Mouse (Mus musculus): ENCODE results near the gene Sec16b. TPM values are rescaled to one million over a fixed set of nuclear protein-coding genes. Genes with fewer than 3 reads are reported as not detected.

The Sec16b gene
- total and polyA plus RNA-seq, 3 experiments = 13.9 to 19.6 (median 14.6) TPM

DNA sequence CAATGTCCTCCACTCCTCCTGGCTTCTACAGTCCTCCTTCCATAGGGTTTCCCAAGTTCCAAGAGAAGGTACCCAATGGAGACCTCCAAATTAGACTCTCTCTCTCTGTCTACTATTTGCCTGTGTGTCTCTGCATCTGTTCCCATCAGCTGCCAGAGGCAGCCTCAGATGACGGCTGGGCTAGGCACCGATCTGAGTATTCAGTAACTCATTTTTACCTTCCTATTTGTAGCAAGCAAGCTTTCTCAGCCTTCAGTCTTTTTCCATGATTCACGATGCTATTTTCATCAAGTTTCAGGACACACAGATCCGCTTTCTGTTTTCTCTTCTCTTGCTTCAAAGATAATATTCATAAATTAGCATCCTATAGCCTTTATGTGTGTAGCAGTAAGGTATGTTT lies 22.4 kb upstream of the Sec16b start:
- Histone ChIP-seq H3K4me2 (ENCODE audit: insufficient read depth, low read depth, poor library complexity, severe bottlenecking) (no peak overlapping the region), H3K4me1 (ENCODE audit: control insufficient read depth in 1 of 2, insufficient read depth in 2 of 2) (peaks cover 0 to 11% of the 10 kb centered on the region in 2 experiments; a peak in 2 of 4 replicates), H3K79me2 (replicated peaks; ENCODE audit: control insufficient read depth, extremely low read depth, insufficient read depth, poor library complexity, severe bottlenecking) (no peaks in the 10 kb centered on the region), H3K27me3 (replicated peaks) (no peaks in the 10 kb centered on the region), H3K9me3 (replicated peaks; ENCODE audit: low read length) (no peaks in the 10 kb centered on the region), H3K27ac (ENCODE audit: insufficient read depth, low read depth) (no peak overlapping the region), H3K9ac (ENCODE audit: insufficient read depth, low read depth) (no peak overlapping the region), H3K36me3 (replicated peaks in 1 of 2; ENCODE audit: control insufficient read depth in 1 of 2, insufficient read depth in 1 of 2, low read length in 1 of 2) (peaks cover 4 to 45% of the 10 kb centered on the region in 2 experiments), H3K4me3 (replicated peaks in 1 of 3; ENCODE audit: low read depth in 2 of 3, low read length in 2 of 3, poor library complexity in 1 of 3) (no peak overlapping the region)
- TF ChIP-seq HCFC1 (IDR thresholded peaks at IDR 0.05; ENCODE audit: low read depth, low read length) (no peak), NELFE (IDR thresholded peaks at IDR 0.05; ENCODE audit: low read depth, low read length) (no peak), MEF2A (IDR thresholded peaks at IDR 0.05; ENCODE audit: borderline replicate concordance, low read depth, low read length) (no peak)
- DNase-seq (ENCODE audit: extremely low read depth) = no peak
- in situ Hi-C loops (cut with MboI; ENCODE audit: low pct_ligation_motif_present, low pct_unique_long_range_greater_than_20kb, low sequenced_read_pairs) = no loop called here
- dilution Hi-C loops (cut with MboI; ENCODE audit: extremely low pct_ligation_motif_present, extremely low pct_unique_long_range_greater_than_20kb, low sequenced_read_pairs) = no loop called here

DNA sequence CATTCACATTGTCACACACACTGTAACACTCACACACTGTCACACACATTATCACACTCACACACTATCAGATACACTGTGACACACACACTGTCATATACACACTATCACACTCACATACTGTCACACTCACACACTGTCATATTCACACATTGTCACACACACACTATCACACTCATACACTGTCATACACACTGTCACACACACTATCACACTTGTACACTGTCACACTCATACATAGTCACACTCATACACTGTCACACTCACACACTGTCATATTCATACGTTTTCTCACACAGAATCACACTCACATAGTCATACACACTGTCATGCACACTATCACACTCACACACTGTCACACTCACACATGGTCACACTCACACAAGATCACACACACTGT lies 5.9 kb upstream of the Sec16b start:
- dilution Hi-C loops (cut with MboI; ENCODE audit: extremely low pct_ligation_motif_present, extremely low pct_unique_long_range_greater_than_20kb, low sequenced_read_pairs) = no loop called here
- no peak for TF ChIP-seq USF1 (IDR thresholded peaks at IDR 0.05; ENCODE audit: low read depth, low read length)
- TF ChIP-seq GABPA (IDR thresholded peaks at IDR 0.05; ENCODE audit: insufficient replicate concordance, low read depth, low read length) = no peak
- no peak for TF ChIP-seq JUND (conservative IDR thresholded peaks at IDR 0.05; ENCODE audit: low read depth, low read length)
- no peak for TF ChIP-seq MAX (IDR thresholded peaks at IDR 0.05; ENCODE audit: low read length)
- no peak for TF ChIP-seq MAFK (IDR thresholded peaks at IDR 0.05; ENCODE audit: insufficient replicate concordance, low read length)
- TF ChIP-seq BHLHE40 (IDR thresholded peaks at IDR 0.05; ENCODE audit: low read depth, low read length) = no peak
- TF ChIP-seq JUN (IDR thresholded peaks at IDR 0.05; ENCODE audit: insufficient read depth, low read depth, low read length) = no peak
- no peak for TF ChIP-seq PAX5 (IDR thresholded peaks at IDR 0.05; ENCODE audit: low read length)
- TF ChIP-seq ELF1 (IDR thresholded peaks at IDR 0.05; ENCODE audit: low read depth, low read length) = no peak
- TF ChIP-seq E2F4 (IDR thresholded peaks at IDR 0.05; ENCODE audit: insufficient replicate concordance, low read depth, low read length) = no peak
- TF ChIP-seq NELFE (IDR thresholded peaks at IDR 0.05; ENCODE audit: low read depth, low read length) = no peak
- no peak for TF ChIP-seq SIN3A (IDR thresholded peaks at IDR 0.05; ENCODE audit: low read length)
- no peak for TF ChIP-seq UBTF (IDR thresholded peaks at IDR 0.05; ENCODE audit: low read depth, low read length)
- TF ChIP-seq SMC3 (IDR thresholded peaks at IDR 0.05; ENCODE audit: low read depth, low read length) = no peak
- TF ChIP-seq TCF12 (IDR thresholded peaks at IDR 0.05; ENCODE audit: low read depth, low read length) = no peak
- no peak overlapping the region for H3K9ac ChIP-seq (ENCODE audit: insufficient read depth, low read depth)
- H3K27ac ChIP-seq (ENCODE audit: insufficient read depth, low read depth) = no peak overlapping the region; the same call in 1 of the 2 replicates
- H3K27me3 ChIP-seq (replicated peaks) = no peaks in the 10 kb centered on the region
- in situ Hi-C loops (cut with MboI; ENCODE audit: low pct_ligation_motif_present, low pct_unique_long_range_greater_than_20kb, low sequenced_read_pairs) = no loop called here
- H3K4me1 ChIP-seq (ENCODE audit: control insufficient read depth in 1 of 2, insufficient read depth in 2 of 2) = peaks cover 0 to 10% of the 10 kb centered on the region in 2 experiments; a peak in 2 of 4 replicates
- H3K36me3 ChIP-seq (replicated peaks in 1 of 2; ENCODE audit: control insufficient read depth in 1 of 2, insufficient read depth in 1 of 2, low read length in 1 of 2) = peaks cover 0 to 9% of the 10 kb centered on the region in 2 experiments
- no peaks in the 10 kb centered on the region for H3K79me2 ChIP-seq (replicated peaks; ENCODE audit: control insufficient read depth, extremely low read depth, insufficient read depth, poor library complexity, severe bottlenecking)
- DNase-seq (ENCODE audit: extremely low read depth) = no peak
- no peak overlapping the region for H3K4me2 ChIP-seq (ENCODE audit: insufficient read depth, low read depth, poor library complexity, severe bottlenecking)
- H3K9me3 ChIP-seq (replicated peaks; ENCODE audit: low read length) = peaks cover 13% of the 10 kb centered on the region
- peak overlapping the region in 1 of 3 experiments; percentile 5 for H3K4me3 ChIP-seq (replicated peaks in 1 of 3; ENCODE audit: low read depth in 2 of 3, low read length in 2 of 3, poor library complexity in 1 of 3)
